Mouse (Mus musculus): Measurements from ENCODE around the gene Serinc2. TPM values are rescaled to one million over a fixed set of nuclear protein-coding genes. Genes with fewer than 3 reads are reported as not detected.
"Not testable (repeated sequence)": the region's sequence is repeated elsewhere in the genome, so short reads cannot be mapped to it uniquely, and the experiment has no call there.

Gene Serinc2
- total RNA-seq, 1 experiment from 2014 or later, result not detected

DNA sequence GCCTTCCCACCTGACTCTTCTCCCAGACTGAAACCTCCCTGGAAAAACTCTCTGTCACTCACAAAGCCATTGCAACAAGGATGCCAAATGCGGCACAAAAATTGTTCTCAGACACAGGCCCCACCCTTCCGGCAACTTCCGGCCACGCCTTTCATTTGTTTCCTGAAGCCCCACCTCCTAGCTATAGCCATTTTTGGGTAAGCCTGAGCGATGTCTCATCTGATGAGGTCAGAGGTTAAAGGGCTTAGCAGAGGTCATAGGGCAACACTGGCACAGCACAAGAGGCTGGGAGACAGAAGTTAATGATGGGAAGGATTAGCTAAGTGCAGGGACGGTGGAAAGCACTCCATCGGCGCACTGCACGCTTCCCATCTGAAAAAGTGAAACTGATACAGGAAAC lies 12.4 kb downstream of the Serinc2 start:
- ATAC-seq (replicated peaks; ENCODE audit: low read depth, poor library complexity, severe bottlenecking), result no peak

DNA sequence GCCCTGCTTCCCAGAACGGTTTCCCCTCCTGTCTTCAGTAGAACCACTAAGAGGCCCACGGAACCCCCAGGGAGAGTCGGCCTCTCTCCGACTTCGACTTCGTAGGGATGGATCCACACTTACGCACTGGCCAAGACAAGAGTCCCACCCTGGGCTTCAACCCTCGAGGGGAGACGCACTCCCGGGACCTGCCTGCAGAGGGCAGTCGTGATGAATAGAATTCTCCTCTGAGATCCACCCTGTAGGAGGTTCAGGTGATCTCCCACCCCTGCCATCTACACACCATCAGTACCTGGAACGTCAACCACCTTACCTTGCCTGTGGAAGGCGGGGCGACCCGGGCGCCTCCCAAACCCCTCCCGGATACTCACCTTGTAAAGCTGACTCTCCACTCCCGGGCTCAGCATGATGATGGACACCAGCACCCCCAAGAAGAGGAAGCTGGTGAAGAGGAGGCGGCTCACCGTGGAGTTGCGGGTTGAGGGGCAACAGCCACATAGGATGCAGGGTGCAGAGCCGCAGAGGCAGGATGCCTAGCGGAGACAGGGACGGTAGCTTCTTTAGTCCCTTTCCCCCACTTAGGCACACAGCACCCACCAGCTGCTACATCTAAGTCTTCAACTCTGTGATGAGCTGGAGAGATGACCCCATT lies 14.2 kb downstream of the Serinc2 start:
- ATAC-seq (replicated peaks; ENCODE audit: low read depth, poor library complexity, severe bottlenecking), result peak; percentile 84

DNA sequence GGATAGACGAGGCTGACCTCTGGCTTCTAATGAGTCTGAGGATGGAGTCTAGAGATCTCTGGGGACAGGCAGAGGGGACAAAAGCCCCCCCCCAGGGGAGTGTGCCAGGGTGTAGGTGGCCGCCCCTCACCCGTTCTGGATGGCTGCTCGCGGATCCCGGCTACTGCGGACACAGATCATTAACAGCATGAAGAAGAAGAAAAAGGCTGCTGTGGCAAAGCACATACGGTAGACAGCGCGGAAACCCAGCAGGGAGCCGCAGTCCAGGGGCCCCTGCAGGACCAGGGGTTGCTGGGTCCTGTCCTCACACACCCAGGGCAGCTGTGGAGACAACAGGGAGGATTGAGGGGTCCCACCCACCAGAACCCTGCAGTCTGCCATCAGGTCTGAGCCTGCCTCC lies 14.9 kb downstream of the Serinc2 start:
- no peak for ATAC-seq (replicated peaks; ENCODE audit: low read depth, poor library complexity, severe bottlenecking)

DNA sequence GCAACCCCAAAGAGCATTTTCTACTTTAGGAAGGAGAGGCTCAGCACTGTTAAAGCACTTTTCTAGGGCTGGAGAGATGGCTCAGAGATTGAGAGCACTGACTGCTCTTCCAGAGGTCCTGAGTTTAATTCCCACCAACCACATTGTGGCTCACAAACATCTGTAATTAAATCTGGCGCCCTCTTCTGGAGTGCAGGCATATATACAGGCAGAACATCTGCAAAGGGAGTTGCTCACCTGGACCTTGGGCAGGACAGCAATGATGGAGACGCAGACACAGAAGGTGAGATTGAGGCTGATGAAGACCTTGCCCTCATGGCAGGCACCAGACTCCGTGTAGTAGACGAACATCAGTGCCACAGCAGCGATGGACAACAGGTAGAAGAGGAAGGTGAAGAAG lies 18.6 kb downstream of the Serinc2 start:
- no peak for ATAC-seq (replicated peaks; ENCODE audit: low read depth, poor library complexity, severe bottlenecking)

DNA sequence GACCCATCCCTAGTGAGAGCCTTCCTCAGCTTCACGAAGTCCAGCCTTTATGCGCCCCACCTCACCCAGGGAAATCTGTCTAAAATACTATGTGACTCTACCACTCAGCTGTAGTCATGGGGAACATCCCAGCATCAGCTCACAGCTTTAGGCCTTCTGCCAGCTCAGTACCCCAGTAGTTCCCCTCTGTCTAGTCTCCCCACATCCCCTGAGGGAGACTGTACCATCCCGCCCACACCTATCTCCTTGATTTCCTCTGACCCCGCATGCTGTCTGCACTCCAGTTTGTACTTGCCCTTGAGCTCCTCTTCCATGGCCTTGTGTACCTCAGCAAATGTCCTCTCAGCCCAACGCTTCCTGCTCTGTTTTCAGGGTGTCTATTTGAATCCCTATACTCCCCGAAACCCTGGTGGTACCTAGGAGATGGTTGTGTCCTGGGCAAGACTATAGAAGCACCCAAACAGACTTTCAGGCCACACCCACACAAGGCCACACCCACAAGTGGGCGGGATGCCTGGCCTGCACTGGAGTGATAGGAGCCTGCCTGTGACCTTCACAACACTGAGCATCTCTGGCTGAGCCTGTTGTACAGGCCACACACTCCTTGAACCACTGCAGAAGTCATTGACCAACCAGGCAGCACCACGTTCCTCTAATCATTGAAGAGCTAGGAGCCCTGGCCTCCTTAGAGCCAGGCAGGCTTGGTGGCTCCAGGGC lies 26.4 kb downstream of the Serinc2 start:
- peak; percentile 84 for ATAC-seq (replicated peaks; ENCODE audit: low read depth, poor library complexity, severe bottlenecking)

DNA sequence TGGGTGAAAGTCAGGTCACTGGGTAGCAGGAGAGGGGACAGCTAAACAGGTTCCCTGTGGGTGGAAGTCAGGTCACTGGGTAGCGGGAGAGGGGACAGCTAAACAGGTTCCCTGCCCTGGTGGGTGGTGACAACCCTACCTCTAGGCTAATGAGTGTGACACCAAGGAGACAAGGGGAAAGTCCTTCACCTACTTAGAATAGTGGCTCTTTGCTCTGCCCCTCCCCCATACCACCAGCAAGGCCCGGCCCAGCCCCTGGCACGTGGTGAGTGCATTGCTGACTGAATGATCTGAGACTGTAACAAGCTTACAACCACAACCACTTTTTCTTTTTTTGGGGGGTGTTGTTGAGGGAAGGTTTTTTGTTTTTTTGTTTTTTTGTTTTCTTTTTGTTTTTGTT lies 27.2 kb downstream of the Serinc2 start:
- no peak for ATAC-seq (replicated peaks; ENCODE audit: low read depth, poor library complexity, severe bottlenecking)

DNA sequence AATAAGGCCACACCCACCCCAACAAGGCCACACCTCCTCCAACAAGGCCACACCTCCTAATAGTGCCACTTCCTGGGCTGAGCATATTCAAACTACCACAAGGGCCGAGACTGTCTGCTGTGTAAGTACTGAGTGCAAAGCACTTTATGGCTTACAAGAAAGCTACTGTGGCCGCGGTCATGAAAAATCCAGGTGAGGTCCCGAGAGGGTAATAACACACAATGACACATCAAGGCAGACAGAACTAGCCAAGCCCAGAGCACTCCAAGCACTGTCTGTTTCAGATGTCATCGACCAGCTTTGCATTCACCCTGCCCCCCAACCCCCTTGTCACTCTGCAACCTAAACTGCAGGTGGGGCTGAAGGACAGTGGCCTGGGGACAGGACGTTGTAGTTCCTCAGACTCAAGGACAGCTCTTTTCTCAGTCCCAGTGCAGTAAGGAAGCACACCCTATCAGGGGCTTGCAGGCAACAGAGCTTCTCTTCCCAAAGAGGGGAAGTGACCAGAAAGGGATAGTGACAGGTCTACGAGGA lies 27.8 kb downstream of the Serinc2 start:
- peak; percentile 33 for ATAC-seq (replicated peaks; ENCODE audit: low read depth, poor library complexity, severe bottlenecking)

DNA sequence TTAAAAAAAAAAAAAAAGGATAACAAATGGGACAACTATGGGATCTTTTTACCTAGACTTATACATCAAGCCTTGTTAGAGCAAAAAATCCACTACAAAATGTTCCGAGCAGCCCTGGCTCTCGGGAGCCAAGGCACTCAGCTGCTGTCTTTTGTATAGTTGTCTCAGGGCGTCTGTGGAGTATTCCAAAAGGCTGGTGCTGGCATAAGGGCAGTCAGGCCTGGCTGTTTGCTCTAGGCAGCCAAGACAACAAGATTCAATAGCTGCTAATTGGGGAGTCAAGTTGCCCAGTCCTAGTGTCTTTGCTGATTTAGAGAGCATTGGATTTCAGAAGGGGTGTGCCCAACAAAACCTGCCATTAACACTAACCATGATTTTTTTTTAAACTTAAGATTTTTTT lies 30.4 kb downstream of the Serinc2 start:
- no peak for ATAC-seq (replicated peaks; ENCODE audit: low read depth, poor library complexity, severe bottlenecking)

DNA sequence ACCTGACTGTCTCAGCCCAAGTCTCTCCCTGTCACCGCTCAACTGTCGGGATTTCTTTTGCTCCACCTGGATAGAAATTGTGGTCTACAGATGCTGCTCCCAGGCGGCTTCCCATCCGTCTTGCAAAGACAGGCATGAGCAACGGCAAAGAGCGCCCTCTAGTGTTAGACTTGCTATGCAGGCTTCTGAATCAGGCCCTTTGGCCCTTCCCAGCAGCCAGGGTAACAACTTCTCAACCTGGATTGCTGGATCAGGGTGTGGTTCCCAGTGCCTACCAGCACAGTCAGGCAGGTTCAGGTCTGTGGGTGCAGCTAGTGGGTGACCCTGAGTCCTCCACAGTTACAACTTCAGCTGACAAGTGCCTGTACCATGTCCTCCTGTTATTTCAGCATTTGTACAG lies 32.9 kb downstream of the Serinc2 start:
- ATAC-seq (replicated peaks; ENCODE audit: low read depth, poor library complexity, severe bottlenecking), result peak; percentile 77

DNA sequence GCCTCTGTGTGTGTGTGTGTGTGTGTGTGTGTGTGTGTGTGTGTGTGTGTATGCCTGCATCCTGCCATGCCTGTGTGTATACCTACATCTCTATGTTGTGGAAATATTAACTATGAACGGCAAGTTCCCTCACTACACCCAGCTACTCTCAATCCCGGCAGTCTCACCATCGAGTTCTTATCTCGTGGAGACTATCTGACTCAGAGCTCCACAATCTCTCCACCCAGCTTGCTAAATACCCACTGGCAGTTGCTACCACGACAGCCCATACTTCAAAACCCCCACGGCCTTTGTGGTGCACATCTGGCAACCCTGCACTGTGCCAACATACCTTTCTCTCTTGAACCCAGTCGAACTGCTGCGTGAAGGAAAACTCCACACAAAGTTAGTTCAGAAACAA lies 34.3 kb downstream of the Serinc2 start:
- ATAC-seq (replicated peaks; ENCODE audit: low read depth, poor library complexity, severe bottlenecking), result no peak

DNA sequence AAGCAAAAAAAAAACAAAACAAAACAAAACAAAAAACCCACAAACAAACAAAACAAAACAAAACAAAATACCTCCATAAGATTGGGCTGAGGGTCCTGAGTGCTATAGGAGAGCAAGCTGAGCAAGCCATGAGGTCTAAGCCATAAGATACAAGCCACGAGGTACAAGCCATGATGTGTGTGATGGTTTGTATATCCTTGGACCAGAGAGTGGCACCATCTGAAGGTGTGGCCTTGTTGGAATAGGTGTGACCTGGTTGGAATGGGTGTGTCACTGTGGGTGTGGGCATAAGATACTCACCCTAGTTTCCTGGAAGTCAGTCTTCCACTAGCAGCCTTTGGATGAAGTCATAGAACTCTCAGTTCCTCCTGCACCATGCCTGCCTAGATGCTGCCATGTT lies 35.4 kb downstream of the Serinc2 start:
- ATAC-seq (replicated peaks; ENCODE audit: low read depth, poor library complexity, severe bottlenecking), result not testable (repeated sequence)

DNA sequence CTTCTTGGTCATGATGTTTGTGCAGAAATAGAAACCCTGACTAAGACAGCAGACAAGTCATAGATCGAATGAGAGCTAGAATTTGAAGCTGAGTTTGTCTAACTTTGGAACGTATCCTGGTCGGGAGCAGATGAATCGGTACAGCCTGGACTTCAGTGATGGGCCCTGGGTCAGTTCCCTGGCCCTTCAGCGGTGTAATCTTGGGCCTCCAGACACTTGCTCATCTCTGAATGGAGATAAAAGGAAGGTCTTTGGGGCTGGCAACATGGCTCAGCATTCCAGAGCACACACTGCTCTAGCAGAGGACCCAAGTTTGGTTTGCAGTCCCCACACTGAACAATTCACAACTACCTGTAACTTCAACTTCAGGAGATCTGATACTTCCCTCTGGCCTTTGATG lies 36.0 kb downstream of the Serinc2 start:
- no peak for ATAC-seq (replicated peaks; ENCODE audit: low read depth, poor library complexity, severe bottlenecking)

DNA sequence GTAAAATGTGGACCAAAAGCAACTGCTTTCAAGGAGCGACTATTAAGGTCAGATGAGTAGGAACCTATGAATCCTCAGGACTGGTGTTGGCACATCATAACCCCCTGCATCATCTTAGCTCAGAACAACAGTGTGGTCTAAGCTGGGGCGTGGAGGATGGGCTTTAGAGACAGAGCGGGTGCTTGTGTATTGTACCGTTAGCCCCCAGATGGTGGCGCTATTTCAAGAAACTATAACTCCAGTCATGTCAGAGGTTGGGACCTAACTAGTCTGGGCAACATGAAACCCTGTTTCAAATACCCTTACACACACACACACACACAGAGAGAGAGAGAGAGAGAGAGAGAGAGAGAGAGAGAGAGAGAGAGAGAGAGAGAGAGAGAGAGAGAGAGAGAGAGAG lies 38.3 kb downstream of the Serinc2 start:
- no peak for ATAC-seq (replicated peaks; ENCODE audit: low read depth, poor library complexity, severe bottlenecking)

DNA sequence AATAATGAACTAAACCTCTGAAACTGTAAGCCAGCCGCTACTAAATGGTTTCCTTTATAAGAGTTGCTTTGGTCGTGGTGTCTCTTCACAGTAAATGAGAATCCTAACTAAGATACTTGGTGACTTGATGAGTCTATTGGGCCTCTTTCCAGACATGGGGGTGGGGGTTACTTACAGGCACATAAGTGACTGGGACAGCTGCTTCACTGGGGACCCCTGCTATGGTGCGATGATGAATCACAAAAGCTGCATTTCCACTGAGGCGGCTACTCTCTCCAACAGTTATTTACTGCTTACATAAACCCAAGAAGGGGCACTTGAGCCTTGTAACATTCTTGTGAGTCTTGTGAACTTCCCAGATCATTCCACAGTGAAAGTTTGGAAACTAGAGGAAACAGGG lies 41.4 kb downstream of the Serinc2 start:
- no peak for ATAC-seq (replicated peaks; ENCODE audit: low read depth, poor library complexity, severe bottlenecking)

DNA sequence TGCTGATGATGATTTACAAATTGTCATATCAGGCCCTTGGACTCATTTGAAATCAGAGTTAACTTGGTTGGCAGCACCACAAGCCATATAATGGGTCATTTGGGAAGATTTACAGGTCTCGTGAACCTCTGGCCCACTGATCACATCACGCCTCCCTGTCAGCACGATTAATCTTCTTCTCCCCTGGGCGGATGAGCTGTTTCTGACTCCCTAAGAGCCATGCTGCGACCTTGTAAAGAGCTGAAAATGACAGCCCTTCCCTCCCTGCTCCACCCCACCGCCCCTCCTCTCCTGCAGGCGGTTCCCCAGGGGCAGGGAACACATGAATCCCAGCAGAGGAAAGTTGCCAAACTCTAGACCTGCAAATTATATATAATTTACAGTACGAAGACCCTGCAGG lies 42.6 kb downstream of the Serinc2 start:
- ATAC-seq (replicated peaks; ENCODE audit: low read depth, poor library complexity, severe bottlenecking), result no peak

DNA sequence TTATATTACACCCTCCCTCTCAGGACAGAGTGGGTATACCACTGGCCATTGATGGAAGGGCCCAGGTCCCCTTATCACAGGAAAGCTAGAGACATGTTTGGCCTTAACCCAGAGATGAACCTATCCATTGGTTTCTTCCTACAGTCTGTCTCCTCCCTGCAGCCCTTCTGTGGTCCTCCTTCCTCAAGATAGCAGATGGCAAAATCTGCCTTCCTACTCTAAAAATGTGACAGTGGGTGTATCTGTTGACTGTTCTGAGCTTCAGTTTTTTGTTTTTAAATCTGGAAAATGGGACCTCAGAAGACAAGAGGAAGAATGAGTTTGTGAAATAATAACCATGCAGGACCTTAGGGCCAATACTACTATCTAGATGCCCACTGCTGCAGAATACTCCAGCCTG lies 54.9 kb downstream of the Serinc2 start:
- ATAC-seq (replicated peaks; ENCODE audit: low read depth, poor library complexity, severe bottlenecking), result no peak

DNA sequence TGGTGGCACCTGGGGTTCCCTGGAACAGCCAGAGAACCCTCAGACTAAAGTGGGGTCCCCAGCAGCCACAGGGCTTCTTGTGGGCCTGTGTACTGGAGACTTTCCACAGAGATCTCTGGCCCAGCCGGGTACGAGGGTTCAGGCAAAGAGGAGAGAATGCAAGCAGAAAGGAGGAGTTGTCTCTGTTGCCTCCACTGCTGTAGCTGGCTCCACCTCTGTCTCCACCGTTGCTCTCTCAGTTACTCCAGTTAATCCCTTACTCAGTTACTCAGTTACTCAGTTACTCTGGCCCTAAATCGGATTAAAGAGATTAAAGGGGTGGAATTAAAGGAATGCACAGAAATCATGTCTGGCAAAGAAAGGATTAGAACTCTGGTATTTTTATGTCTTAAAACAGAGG lies 56.8 kb downstream of the Serinc2 start, which contains the start of gene Gm853:
Gene Gm853, minus strand, starts transcription at position 223 of the 400 bp plus-strand sequence.
- no peak for ATAC-seq (replicated peaks; ENCODE audit: low read depth, poor library complexity, severe bottlenecking)

DNA sequence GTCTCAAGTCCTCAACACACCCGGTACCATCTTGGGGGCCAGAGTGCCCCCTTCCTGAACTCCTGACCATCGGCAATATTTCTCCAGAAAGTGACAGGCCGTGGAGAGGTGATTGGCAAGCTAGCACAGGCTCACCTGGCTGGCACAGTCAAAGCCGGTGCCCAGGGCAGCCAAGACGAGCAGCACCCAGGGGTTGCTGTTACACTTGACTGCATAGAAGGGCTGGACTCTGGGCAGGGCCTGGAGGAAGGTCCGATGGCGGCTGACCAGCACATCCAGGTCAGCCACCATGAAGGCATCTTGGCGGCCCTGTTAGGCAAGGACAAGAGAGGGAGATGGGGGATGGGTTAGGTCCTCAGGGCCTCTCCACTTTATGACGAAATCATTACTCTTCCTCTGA lies 58.8 kb downstream of the Serinc2 start:
- no peak for ATAC-seq (replicated peaks; ENCODE audit: low read depth, poor library complexity, severe bottlenecking)

DNA sequence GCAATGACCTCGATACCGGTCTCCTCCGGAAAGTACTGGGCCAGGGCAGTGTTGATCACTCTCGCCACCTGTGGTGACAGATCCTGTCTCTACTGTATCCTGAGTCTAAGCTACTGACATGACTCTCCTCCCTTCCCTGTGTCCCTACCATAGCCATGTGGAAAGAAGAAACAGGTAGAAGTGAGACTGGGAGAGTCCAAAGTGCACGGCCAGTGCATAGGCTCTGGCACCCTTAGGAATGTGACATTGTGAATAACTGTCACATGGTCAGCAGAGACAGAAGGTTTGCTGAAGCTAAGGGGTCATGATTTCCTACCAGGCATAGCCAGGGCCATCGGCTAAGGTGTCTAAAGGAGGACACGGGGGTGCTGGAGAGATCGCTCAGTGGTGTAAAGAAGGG lies 63.6 kb downstream of the Serinc2 start:
- no peak for ATAC-seq (replicated peaks; ENCODE audit: low read depth, poor library complexity, severe bottlenecking)

DNA sequence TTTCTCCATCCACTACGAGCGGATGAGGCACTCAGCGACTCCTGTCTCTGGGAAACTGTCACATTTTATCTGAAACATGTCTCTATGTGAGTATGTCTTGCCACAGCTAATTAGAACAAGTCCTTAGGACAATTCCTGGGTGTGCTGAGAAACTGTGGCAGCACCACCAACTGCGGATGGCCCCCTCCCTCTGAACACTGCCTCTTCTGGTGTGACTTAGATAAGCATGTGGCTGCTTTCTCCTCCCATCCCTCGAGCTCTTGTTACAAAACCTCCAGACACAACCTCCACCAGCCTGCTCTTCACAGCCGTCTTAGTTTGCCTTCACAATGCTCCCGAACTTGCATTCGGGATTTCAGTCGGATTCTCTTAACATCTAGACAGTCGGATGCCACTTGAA lies 65.1 kb downstream of the Serinc2 start:
- ATAC-seq (replicated peaks; ENCODE audit: low read depth, poor library complexity, severe bottlenecking), result no peak

DNA sequence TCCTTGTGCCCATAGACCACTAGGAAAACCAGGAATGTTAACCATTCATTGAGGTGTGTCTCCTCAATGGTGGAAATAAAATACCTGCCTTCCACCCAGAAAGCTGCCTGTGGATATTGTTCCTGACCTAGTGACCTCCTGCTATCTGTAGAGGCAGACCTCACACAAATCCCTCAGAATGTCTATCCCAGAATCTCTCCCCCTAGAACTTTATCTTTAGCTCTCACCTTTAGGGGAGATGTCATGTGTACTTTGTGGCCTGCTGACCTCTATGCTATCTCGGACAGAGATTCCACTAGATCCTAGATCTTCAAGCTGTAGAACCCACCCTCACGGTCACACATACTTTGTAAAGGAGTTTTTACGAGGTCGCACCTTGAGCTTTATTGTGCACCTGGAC lies 65.8 kb downstream of the Serinc2 start:
- ATAC-seq (replicated peaks; ENCODE audit: low read depth, poor library complexity, severe bottlenecking), result no peak

DNA sequence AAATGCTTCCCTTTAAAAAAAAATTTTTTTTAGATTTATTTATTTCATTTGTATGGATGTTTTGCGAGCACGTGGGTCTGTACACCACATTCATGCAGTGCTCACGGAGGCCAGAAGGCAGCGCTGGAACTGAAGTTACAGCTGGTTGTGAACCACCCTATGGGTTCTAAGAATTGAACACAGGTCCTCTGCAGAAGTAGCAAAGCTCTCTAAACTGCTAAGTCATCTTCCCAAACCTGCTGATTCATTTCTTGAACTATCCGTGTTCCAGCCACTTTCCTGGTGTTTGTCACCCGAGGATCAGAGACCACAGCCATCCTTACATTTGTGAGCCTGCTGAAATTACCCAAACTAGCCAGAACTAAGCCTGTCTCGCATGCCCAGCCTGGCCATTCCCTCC lies 66.6 kb downstream of the Serinc2 start:
- ATAC-seq (replicated peaks; ENCODE audit: low read depth, poor library complexity, severe bottlenecking), result no peak

All from common myeloid progenitor, adult 5-6 weeks (primary cell).